ENCODE assay signal across 8 mouse cellular contexts in genomic region chrX:36874178-36874696, GRCm38 (mm10). TPM values are rescaled to one million over a fixed set of nuclear protein-coding genes. Genes with fewer than 3 reads are reported as not detected.
DNase-seq lines count a peak whose midpoint lies in the region; ATAC-seq and TF ChIP-seq lines count a peak whose summit lies in the region.

No protein-coding gene starts in this region.

- peak; percentile 85 for TF ChIP-seq POLR2A in heart, adult 2 months (IDR thresholded peaks at IDR 0.05; ENCODE audit: insufficient read depth, low read depth, low read length)
- peak; percentile 65 for TF ChIP-seq POLR2A in kidney, adult 2 months (IDR thresholded peaks at IDR 0.05; ENCODE audit: low read depth, low read length)
- TF ChIP-seq POLR2A in small intestine, adult 2 months (IDR thresholded peaks at IDR 0.05; ENCODE audit: low read depth, low read length) = peak; percentile 91

- H3K27ac ChIP-seq in embryonic facial prominence, embryonic 13.5 days = peak overlapping the region; percentile 77
- peak overlapping the region; percentile 81 for H3K27ac ChIP-seq in heart, adult 2 months
- H3K27ac ChIP-seq in kidney, adult 2 months (ENCODE audit: insufficient read depth, low read depth, low read length) = peak overlapping the region; percentile 36
- H3K27ac ChIP-seq in limb, embryonic 11.5 days (replicated peaks; ENCODE audit: low read depth, low read length) = peak overlapping the region; percentile 56; the same call in 1 of the 2 replicates
- peak overlapping the region; percentile 77 for H3K27ac ChIP-seq in midbrain, embryonic 13.5 days
- H3K27ac ChIP-seq in small intestine, adult 2 months (ENCODE audit: insufficient read depth, low read depth, low read length) = peak overlapping the region; percentile 51

- intact Hi-C loops in heart, adult 2 months (cut with DNase I) = loop anchor here (5.0 kb wide), 1 partner anchor 33 kb away; no protein-coding TSS in a partner anchor

- H3K4me3 ChIP-seq in embryonic facial prominence, embryonic 13.5 days = peak overlapping the region; percentile 63
- peak overlapping the region; percentile 78 for H3K4me3 ChIP-seq in heart, adult 2 months
- H3K4me3 ChIP-seq in kidney, adult 2 months (ENCODE audit: insufficient read depth, low read depth, low read length) = peak overlapping the region; percentile 88
- peak overlapping the region; percentile 65 for H3K4me3 ChIP-seq in limb, embryonic 11.5 days (ENCODE audit: low read depth, low read length)
- peak overlapping the region; percentile 70 for H3K4me3 ChIP-seq in midbrain, embryonic 13.5 days (replicated peaks)
- peak overlapping the region; percentile 100 for H3K4me3 ChIP-seq in small intestine, adult 2 months (ENCODE audit: low read depth, low read length)

- TF ChIP-seq EP300 in heart, adult 2 months (IDR thresholded peaks at IDR 0.05; ENCODE audit: insufficient read depth, low read depth, low read length) = no peak

- no peak for TF ChIP-seq CTCF in heart, adult 2 months (IDR thresholded peaks at IDR 0.05)
- TF ChIP-seq CTCF in kidney, adult 2 months (conservative IDR thresholded peaks at IDR 0.05; ENCODE audit: insufficient read depth, insufficient read length, low read depth, low read length) = no peak
- TF ChIP-seq CTCF in small intestine, adult 2 months (IDR thresholded peaks at IDR 0.05; ENCODE audit: extremely low read depth, insufficient read length, insufficient replicate concordance, low read depth, low read length) = no peak

- H3K79me2 ChIP-seq in heart, adult 2 months (replicated peaks; ENCODE audit: control insufficient read depth, insufficient read depth, low read length) = no peaks in the 10 kb centered on the region

- H3K4me1 ChIP-seq in embryonic facial prominence, embryonic 13.5 days = peaks cover 5% of the 10 kb centered on the region; the same call in 1 of the 2 replicates
- H3K4me1 ChIP-seq in heart, adult 2 months (ENCODE audit: control insufficient read depth, insufficient read depth, low read length) = peaks cover 2% of the 10 kb centered on the region; the same call in 1 of the 2 replicates
- H3K4me1 ChIP-seq in kidney, adult 2 months (ENCODE audit: control insufficient read depth, insufficient read depth, low read length) = peaks cover 3% of the 10 kb centered on the region; the same call in 1 of the 2 replicates
- 0 out of 2 replicates have a peak, but pooled peaks cover 2% of the 10 kb centered on the region for H3K4me1 ChIP-seq in limb, embryonic 11.5 days (ENCODE audit: control insufficient read depth, insufficient read depth, low read length)
- H3K4me1 ChIP-seq in midbrain, embryonic 13.5 days (replicated peaks) = peaks cover 7% of the 10 kb centered on the region; the same call in 1 of the 2 replicates
- H3K4me1 ChIP-seq in small intestine, adult 2 months (ENCODE audit: control insufficient read depth, insufficient read depth, insufficient read length, low read length) = no peaks in the 10 kb centered on the region

- H3K36me3 ChIP-seq in embryonic facial prominence, embryonic 13.5 days = no peaks in the 10 kb centered on the region
- H3K36me3 ChIP-seq in heart, adult 2 months (ENCODE audit: control insufficient read depth, insufficient read depth, low read length) = no peaks in the 10 kb centered on the region
- H3K36me3 ChIP-seq in kidney, adult 2 months (ENCODE audit: control insufficient read depth, insufficient read depth, low read length) = no peaks in the 10 kb centered on the region
- H3K36me3 ChIP-seq in limb, embryonic 11.5 days (ENCODE audit: control insufficient read depth, insufficient read depth, low read length) = no peaks in the 10 kb centered on the region
- H3K36me3 ChIP-seq in midbrain, embryonic 13.5 days = no peaks in the 10 kb centered on the region
- peaks cover 4% of the 10 kb centered on the region; the same call in 1 of the 2 replicates for H3K36me3 ChIP-seq in small intestine, adult 2 months (ENCODE audit: control insufficient read depth, insufficient read depth, low read length)

- no peaks in the 10 kb centered on the region for H3K27me3 ChIP-seq in embryonic facial prominence, embryonic 13.5 days
- no peaks in the 10 kb centered on the region for H3K27me3 ChIP-seq in heart, adult 2 months (ENCODE audit: control insufficient read depth, insufficient read depth, low read length)
- H3K27me3 ChIP-seq in kidney, adult 2 months (replicated peaks; ENCODE audit: control insufficient read depth, insufficient read depth, low read length) = no peaks in the 10 kb centered on the region
- H3K27me3 ChIP-seq in limb, embryonic 11.5 days (ENCODE audit: control insufficient read depth, insufficient read depth, low read length) = no peaks in the 10 kb centered on the region
- no peaks in the 10 kb centered on the region for H3K27me3 ChIP-seq in midbrain, embryonic 13.5 days
- H3K27me3 ChIP-seq in small intestine, adult 2 months (ENCODE audit: control insufficient read depth, insufficient read depth, low read length) = no peaks in the 10 kb centered on the region

- peak overlapping the region; percentile 61 for H3K4me2 ChIP-seq in embryonic facial prominence, embryonic 13.5 days
- H3K4me2 ChIP-seq in limb, embryonic 11.5 days (ENCODE audit: low read depth, severe bottlenecking) = peak overlapping the region; percentile 24; the same call in 1 of the 2 replicates
- peak overlapping the region; percentile 65 for H3K4me2 ChIP-seq in midbrain, embryonic 13.5 days (replicated peaks)

- whole genome bisulfite sequencing in embryonic facial prominence, embryonic 13.5 days = 22% methylated on average over 57 of the region's 57 CpGs
- 19% methylated on average over 51 of the region's 57 CpGs for WGBS in heart, adult 2 months
- under 1% methylated on average over 43 of the region's 57 CpGs for WGBS in kidney, adult 2 months
- WGBS in limb, embryonic 11.5 days = 10% methylated on average over 48 of the region's 57 CpGs
- WGBS in midbrain, embryonic 13.5 days = 24% methylated on average over 44 of the region's 57 CpGs
- 20% methylated on average over 57 of the region's 57 CpGs for WGBS in small intestine, adult 2 months

- no peaks in the 10 kb centered on the region for H3K9me3 ChIP-seq in embryonic facial prominence, embryonic 13.5 days
- H3K9me3 ChIP-seq in limb, embryonic 11.5 days (ENCODE audit: control insufficient read depth, low read length) = no peaks in the 10 kb centered on the region
- H3K9me3 ChIP-seq in midbrain, embryonic 13.5 days = no peaks in the 10 kb centered on the region

- peak overlapping the region; percentile 83 for H3K9ac ChIP-seq in embryonic facial prominence, embryonic 13.5 days
- peak overlapping the region; percentile 84 for H3K9ac ChIP-seq in heart, adult 2 months (ENCODE audit: low read depth, low read length)
- peak overlapping the region; percentile 78 for H3K9ac ChIP-seq in limb, embryonic 11.5 days (ENCODE audit: low read length)
- peak overlapping the region; percentile 82 for H3K9ac ChIP-seq in midbrain, embryonic 13.5 days (replicated peaks)

- peak; percentile 78 for DNase-seq in 3T3-L1 (ENCODE audit: low read depth, low spot score)
- DNase-seq in adrenal gland, postnatal 36 days = peak; percentile 90 to 93
- DNase-seq in heart, adult 2 months = peak; percentile 90
- DNase-seq in kidney, adult 2 months = peak; percentile 95
- peak; percentile 89 for DNase-seq in limb, embryonic 11.5 days (ENCODE audit: low spot score)

- peak; percentile 92 for ATAC-seq in embryonic facial prominence, embryonic 13.5 days (ENCODE audit: insufficient number of reproducible peaks, insufficient read depth, low FRiP score, low TSS enrichment, low read depth)
- ATAC-seq in limb, embryonic 11.5 days (ENCODE audit: insufficient number of reproducible peaks, low FRiP score, low TSS enrichment, low read depth) = peak; percentile 95
- ATAC-seq in midbrain, embryonic 13.5 days = peak; percentile 97

RNA-seq across cellular contexts. Expression of gene C330007P06Rik, which starts 0.3 kb away (rescaled TPM):
- 10 to 100 TPM; 50.3 to 51.5 TPM for total RNA-seq in adrenal gland, postnatal 36 days (2021)
- 37.5 and 39.6 TPM in 2 replicates for polyA plus RNA-seq in embryonic facial prominence, embryonic 13.5 days (2015; fragmentation: Nextera tagmentation; extraction: Ambion mirVana)
- 10 to 100 TPM; 15.7 to 17.4 TPM for total RNA-seq in heart, adult 2 months (2021)
- polyA plus RNA-seq in heart, adult 2 months (2012; rRNA removed) = 7.4 and 9.7 TPM in 2 replicates
- polyA plus RNA-seq in kidney, adult 2 months (2012; rRNA removed) = 13.6 and 17.8 TPM in 2 replicates
- polyA plus RNA-seq in limb, embryonic 11.5 days (2014; fragmentation: Nextera tagmentation; extraction: Ambion mirVana) = 36.0 and 41.8 TPM in 2 replicates
- 18.9 and 21.6 TPM in 2 replicates for polyA plus RNA-seq in midbrain, embryonic 13.5 days (2015; fragmentation: Nextera tagmentation; extraction: Ambion mirVana)
- 2.8 and 5.2 TPM in 2 replicates for polyA plus RNA-seq in small intestine, adult 2 months (2012; rRNA removed)

RNA-seq across cellular contexts. Expression of gene Ube2a, which starts 0.5 kb away (rescaled TPM):
- total RNA-seq in adrenal gland, postnatal 36 days (2021) = 10 to 100 TPM; 63.2 to 66.3 TPM
- polyA plus RNA-seq in embryonic facial prominence, embryonic 13.5 days (2015; fragmentation: Nextera tagmentation; extraction: Ambion mirVana) = 132 and 136 TPM in 2 replicates
- total RNA-seq in heart, adult 2 months (2021) = 10 to 100 TPM; 62.6 to 76.5 TPM
- 39.4 and 65.7 TPM in 2 replicates for polyA plus RNA-seq in heart, adult 2 months (2012; rRNA removed)
- 33.1 and 44.2 TPM in 2 replicates for polyA plus RNA-seq in kidney, adult 2 months (2012; rRNA removed)
- polyA plus RNA-seq in limb, embryonic 11.5 days (2014; fragmentation: Nextera tagmentation; extraction: Ambion mirVana) = 124 and 129 TPM in 2 replicates
- 117 and 121 TPM in 2 replicates for polyA plus RNA-seq in midbrain, embryonic 13.5 days (2015; fragmentation: Nextera tagmentation; extraction: Ambion mirVana)
- 20.6 and 34.2 TPM in 2 replicates for polyA plus RNA-seq in small intestine, adult 2 months (2012; rRNA removed)

RNA-seq across cellular contexts. Expression of gene Nkrf, which starts 28.5 kb away (rescaled TPM):
- 10 to 100 TPM; 10.6 to 14.6 TPM for total RNA-seq in adrenal gland, postnatal 36 days (2021)
- polyA plus RNA-seq in embryonic facial prominence, embryonic 13.5 days (2015; fragmentation: Nextera tagmentation; extraction: Ambion mirVana) = 1.5 TPM in 2 replicates
- total RNA-seq in heart, adult 2 months (2021) = 1 to 10 TPM; 3.0 to 3.3 TPM
- polyA plus RNA-seq in heart, adult 2 months (2012; rRNA removed) = 0.74 and 1.6 TPM in 2 replicates
- polyA plus RNA-seq in kidney, adult 2 months (2012; rRNA removed) = 0.39 and 0.88 TPM in 2 replicates
- polyA plus RNA-seq in limb, embryonic 11.5 days (2014; fragmentation: Nextera tagmentation; extraction: Ambion mirVana) = 2.6 and 2.9 TPM in 2 replicates
- polyA plus RNA-seq in midbrain, embryonic 13.5 days (2015; fragmentation: Nextera tagmentation; extraction: Ambion mirVana) = 12.4 and 14.6 TPM in 2 replicates
- polyA plus RNA-seq in small intestine, adult 2 months (2012; rRNA removed) = 0.08 TPM in 2 replicates

Comparison
In these comparisons a context has a peak if more than half of its experiments do, and no peak if none do; other contexts are left out.
1. Peak in every context shown above with its lines: DNase-seq, ATAC-seq, H3K4me3 ChIP-seq and H3K27ac ChIP-seq.